Mouse (Mus musculus) forebrain, embryonic 13.5 days (tissue): ENCODE measurements around the gene Fcer1g. TPM values are rescaled to one million over a fixed set of nuclear protein-coding genes. Genes with fewer than 3 reads are reported as not detected.

Experiments used
- ATAC-seq: fragments of 200-750 bp; cut with Nextera tagmentation; 2 replicates; pipeline ENCODE4 v1.8.0; 2017
- H3K27ac ChIP-seq: fragments of 300-500 bp; sonication (generic); 2 replicates; pipeline ENCODE4 v1.5.1; 2015; ENCODE audit warnings: inconsistent platforms, mild to moderate bottlenecking, moderate library complexity
- H3K27me3 ChIP-seq: fragments of 300-500 bp; sonication (generic); 2 replicates; pipeline ENCODE4 v1.6.1; 2015; ENCODE audit warnings: mild to moderate bottlenecking, inconsistent platforms
- H3K36me3 ChIP-seq: fragments of 300-500 bp; sonication (generic); 2 replicates; pipeline ENCODE4 v1.6.1; 2015; ENCODE audit warnings: mild to moderate bottlenecking, inconsistent platforms; ENCODE audit not compliant: poor library complexity, severe bottlenecking
- H3K4me1 ChIP-seq: fragments of 300-500 bp; sonication (generic); 2 replicates; pipeline ENCODE4 v1.6.1; 2015; ENCODE audit warnings: inconsistent platforms
- H3K4me2 ChIP-seq: fragments of 300-500 bp; sonication (generic); 2 replicates; pipeline ENCODE4 v1.6.1; 2015; ENCODE audit warnings: inconsistent platforms, mild to moderate bottlenecking, moderate library complexity
- H3K4me3 ChIP-seq: fragments of 300-500 bp; sonication (generic); 2 replicates; pipeline ENCODE4 v1.5.1; 2015; ENCODE audit warnings: mild to moderate bottlenecking, inconsistent platforms
- H3K9ac ChIP-seq: fragments of 300-500 bp; sonication (generic); 2 replicates; pipeline ENCODE4 v1.6.1; 2015; ENCODE audit warnings: mild to moderate bottlenecking, inconsistent platforms
- H3K9me3 ChIP-seq: fragments of 300-500 bp; sonication (generic); replicated peaks from 2 replicates; pipeline ENCODE4 v1.6.1; 2016; ENCODE audit warnings: inconsistent platforms
- WGBS: fragments of 180-500 bp; shearing (Covaris S2); methylation state at CpG from one replicate; pipeline ENCODE4 v1.1.7; 2015; 5-methylcytosine and 5-hydroxymethylcytosine counted together
- polyA plus RNA-seq: library from polyadenylated mRNA; unstranded; fragments of >200 nt; fragmentation: Nextera tagmentation; extraction: Ambion mirVana; gene quantifications from 2 replicates; pipeline ENCODE4 v1.2.1, GENCODE M21; 2015

The Fcer1g gene
- polyA plus RNA-seq, 1 experiment from 2014 or later = 12.3 TPM

GRCm38 (mm10) chr1:171276110-171276748 lies 42.1 kb upstream of the Fcer1g start:
- peaks cover 69% of the 10 kb centered on the region for H3K36me3 ChIP-seq
- H3K9me3 ChIP-seq = no peaks in the 10 kb centered on the region
- H3K4me2 ChIP-seq = no peak overlapping the region
- ATAC-seq = no peak
- no peak overlapping the region for H3K4me3 ChIP-seq
- no peak overlapping the region for H3K27ac ChIP-seq
- peaks cover 28% of the 10 kb centered on the region for H3K4me1 ChIP-seq
- H3K27me3 ChIP-seq = no peaks in the 10 kb centered on the region
- WGBS = 92% methylated on average over 14 of the region's 14 CpGs
- no peak overlapping the region for H3K9ac ChIP-seq

- H3K9ac ChIP-seq = no peak overlapping the region
- H3K36me3 ChIP-seq = peaks cover 69% of the 10 kb centered on the region
- 74% methylated on average over 11 of the region's 11 CpGs for WGBS
- no peak overlapping the region for H3K27ac ChIP-seq
- H3K4me1 ChIP-seq = peaks cover 31% of the 10 kb centered on the region
- no peaks in the 10 kb centered on the region for H3K9me3 ChIP-seq
- H3K27me3 ChIP-seq = no peaks in the 10 kb centered on the region
- ATAC-seq = no peak
- no peak overlapping the region for H3K4me3 ChIP-seq
- H3K4me2 ChIP-seq = no peak overlapping the region
Measured at GRCm38 (mm10) chr1:171275144-171275734, 41.1 kb upstream of the Fcer1g start.

GRCm38 (mm10) chr1:171274171-171274570 lies 40.0 kb upstream of the Fcer1g start:
- peaks cover 69% of the 10 kb centered on the region for H3K36me3 ChIP-seq
- no peak overlapping the region for H3K27ac ChIP-seq
- no peak overlapping the region for H3K4me3 ChIP-seq
- H3K4me1 ChIP-seq = peaks cover 27% of the 10 kb centered on the region
- H3K9ac ChIP-seq = no peak overlapping the region
- H3K9me3 ChIP-seq = no peaks in the 10 kb centered on the region
- ATAC-seq = no peak
- no peaks in the 10 kb centered on the region for H3K27me3 ChIP-seq
- H3K4me2 ChIP-seq = no peak overlapping the region
- 93% methylated on average over 12 of the region's 12 CpGs for WGBS

- WGBS = 90% methylated on average over 3 of the region's 3 CpGs
- Histone ChIP-seq H3K4me1 (peaks cover 27% of the 10 kb centered on the region), H3K4me3 (peak overlapping the region; percentile 4; the same call in 1 of the 2 replicates)
Measured at GRCm38 (mm10) chr1:171272086-171272485, 37.9 kb upstream of the Fcer1g start.

GRCm38 (mm10) chr1:171271622-171272021 lies 37.5 kb upstream of the Fcer1g start:
- H3K4me2 ChIP-seq = peak overlapping the region; percentile 98

More at GRCm38 (mm10) chr1:171272086-171272485, 37.9 kb upstream of the Fcer1g start:
- H3K27me3 ChIP-seq = no peaks in the 10 kb centered on the region
- ATAC-seq = no peak
- peaks cover 54% of the 10 kb centered on the region for H3K36me3 ChIP-seq
- H3K9ac ChIP-seq = no peak overlapping the region; the same call in 1 of the 2 replicates
- no peaks in the 10 kb centered on the region for H3K9me3 ChIP-seq
- H3K4me2 ChIP-seq = peak overlapping the region; percentile 98; the same call in 1 of the 2 replicates
- H3K27ac ChIP-seq = no peak overlapping the region

GRCm38 (mm10) chr1:171271196-171271595 lies 37.0 kb upstream of the Fcer1g start:
- peaks cover 27% of the 10 kb centered on the region for H3K4me1 ChIP-seq
- no peak for ATAC-seq
- peaks cover 45% of the 10 kb centered on the region for H3K36me3 ChIP-seq
- no peaks in the 10 kb centered on the region for H3K27me3 ChIP-seq
- WGBS = 58% methylated on average over 9 of the region's 9 CpGs
- H3K9ac ChIP-seq = peak overlapping the region; percentile 90
- peak overlapping the region; percentile 88 for H3K4me3 ChIP-seq
- H3K4me2 ChIP-seq = peak overlapping the region; percentile 98
- no peak overlapping the region for H3K27ac ChIP-seq
- no peaks in the 10 kb centered on the region for H3K9me3 ChIP-seq

More at GRCm38 (mm10) chr1:171271622-171272021, 37.5 kb upstream of the Fcer1g start:
- H3K4me1 ChIP-seq = peaks cover 27% of the 10 kb centered on the region
- H3K4me3 ChIP-seq = peak overlapping the region; percentile 4; the same call in 1 of the 2 replicates
- no peaks in the 10 kb centered on the region for H3K27me3 ChIP-seq
- no peak overlapping the region; the same call in 1 of the 2 replicates for H3K9ac ChIP-seq
- no peak for ATAC-seq
- H3K27ac ChIP-seq = no peak overlapping the region
- H3K9me3 ChIP-seq = no peaks in the 10 kb centered on the region
- 73% methylated on average over 10 of the region's 10 CpGs for WGBS
- peaks cover 50% of the 10 kb centered on the region for H3K36me3 ChIP-seq

GRCm38 (mm10) chr1:171270573-171270900 lies 36.4 kb upstream of the Fcer1g start:
- peak; percentile 71 for ATAC-seq
- Histone ChIP-seq H3K36me3 (peaks cover 39% of the 10 kb centered on the region), H3K4me3 (peak overlapping the region; percentile 88), H3K4me2 (peak overlapping the region; percentile 98), H3K9me3 (no peaks in the 10 kb centered on the region), H3K9ac (peak overlapping the region; percentile 90), H3K27ac (no peak overlapping the region), H3K27me3 (no peaks in the 10 kb centered on the region), H3K4me1 (peaks cover 27% of the 10 kb centered on the region)
- WGBS = under 1% methylated on average over 18 of the region's 19 CpGs

GRCm38 (mm10) chr1:171269848-171270572 lies 35.8 kb upstream of the Fcer1g start, which contains the start of gene B4galt3:
Gene B4galt3, plus strand, starts transcription at chr1:171270328.
- 3% methylated on average over 36 of the region's 36 CpGs for WGBS
- no peaks in the 10 kb centered on the region for H3K9me3 ChIP-seq
- peak; percentile 97 for ATAC-seq
- no peak within 1 kb of the TSS for H3K27ac ChIP-seq
- peak within 1 kb of the TSS; percentile 90 for H3K9ac ChIP-seq
- H3K4me3 ChIP-seq = peak within 1 kb of the TSS; percentile 88
- peaks cover 33% of the 10 kb centered on the region for H3K36me3 ChIP-seq
- H3K27me3 ChIP-seq = no peaks in the 10 kb centered on the region
- H3K4me2 ChIP-seq = peak within 1 kb of the TSS; percentile 98
- peaks cover 27% of the 10 kb centered on the region for H3K4me1 ChIP-seq

- H3K27me3 ChIP-seq = no peaks in the 10 kb centered on the region
- peaks cover 34% of the 10 kb centered on the region for H3K4me1 ChIP-seq
- ATAC-seq = no peak
- no peak overlapping the region for H3K4me3 ChIP-seq
- 68% methylated on average over 1 of the region's 1 CpGs for WGBS
- H3K4me2 ChIP-seq = no peak overlapping the region
- no peak overlapping the region for H3K27ac ChIP-seq
- H3K9me3 ChIP-seq = no peaks in the 10 kb centered on the region
- no peak overlapping the region for H3K9ac ChIP-seq
- peaks cover 17% of the 10 kb centered on the region for H3K36me3 ChIP-seq
Measured at GRCm38 (mm10) chr1:171268341-171268740, 34.2 kb upstream of the Fcer1g start.

GRCm38 (mm10) chr1:171265971-171266744 lies 32.0 kb upstream of the Fcer1g start:
- no peaks in the 10 kb centered on the region for H3K36me3 ChIP-seq
- H3K27me3 ChIP-seq = no peaks in the 10 kb centered on the region
- ATAC-seq = no peak
- H3K4me1 ChIP-seq = peaks cover 29% of the 10 kb centered on the region
- no peak overlapping the region for H3K4me3 ChIP-seq
- H3K9ac ChIP-seq = no peak overlapping the region
- 82% methylated on average over 4 of the region's 4 CpGs for WGBS
- no peaks in the 10 kb centered on the region for H3K9me3 ChIP-seq
- H3K27ac ChIP-seq = no peak overlapping the region
- no peak overlapping the region for H3K4me2 ChIP-seq

GRCm38 (mm10) chr1:171263666-171264461 lies 29.7 kb upstream of the Fcer1g start:
- Histone ChIP-seq H3K4me2 (peak overlapping the region; percentile 61), H3K27ac (peak overlapping the region; percentile 91), H3K27me3 (no peaks in the 10 kb centered on the region), H3K9ac (no peak overlapping the region), H3K9me3 (no peaks in the 10 kb centered on the region), H3K4me3 (no peak overlapping the region), H3K36me3 (no peaks in the 10 kb centered on the region), H3K4me1 (peaks cover 17% of the 10 kb centered on the region)
- WGBS = 76% methylated on average over 3 of the region's 3 CpGs
- ATAC-seq = no peak
